Mouse (Mus musculus): ENCODE measurements around the gene Acot7.
A peak's percentile ranks its signal among the peaks of the same experiment; 100 is the strongest.

Acot7 gene

GRCm38 (mm10) chr4:152151966-152152544 lies 25.9 kb upstream of the Acot7 start, which contains the start of gene Espn:
Gene Espn, minus strand, starts transcription at chr4:152152371.
- DNase-seq, result no peak

- DNase-seq, result peak; percentile 77 to 88
Observed at GRCm38 (mm10) chr4:152153771-152154177, 24.2 kb upstream of the Acot7 start.

- DNase-seq, result no peak
Observed at GRCm38 (mm10) chr4:152155019-152155418, 22.9 kb upstream of the Acot7 start.

- DNase-seq, result peak in 1 of 2 experiments; percentile 68
Observed at GRCm38 (mm10) chr4:152157779-152158584, 20.0 kb upstream of the Acot7 start.

GRCm38 (mm10) chr4:152158585-152159284 lies 19.2 kb upstream of the Acot7 start, which contains the start of gene Hes2:
Gene Hes2, plus strand, starts transcription at chr4:152158867.
- peak in 1 of 2 experiments; percentile 45 for DNase-seq

GRCm38 (mm10) chr4:152159285-152159678 lies 18.7 kb upstream of the Acot7 start:
- peak in 1 of 2 experiments; percentile 32 for DNase-seq

- peak; percentile 80 for DNase-seq
Observed at GRCm38 (mm10) chr4:152160748-152161147, 17.2 kb upstream of the Acot7 start.

GRCm38 (mm10) chr4:152161601-152162000 lies 16.3 kb upstream of the Acot7 start:
- peak; percentile 70 to 76 for DNase-seq

- DNase-seq, result no peak
Observed at GRCm38 (mm10) chr4:152162748-152163147, 15.2 kb upstream of the Acot7 start.

- peak in 1 of 2 experiments; percentile 67 for DNase-seq
Observed at GRCm38 (mm10) chr4:152165036-152165931, 12.7 kb upstream of the Acot7 start.

GRCm38 (mm10) chr4:152168052-152168451 lies 9.9 kb upstream of the Acot7 start:
- no peak for DNase-seq

GRCm38 (mm10) chr4:152169103-152169502 lies 8.8 kb upstream of the Acot7 start:
- no peak for DNase-seq

- no peak for DNase-seq
Observed at GRCm38 (mm10) chr4:152170286-152170685, 7.6 kb upstream of the Acot7 start.

- DNase-seq, result no peak
Observed at GRCm38 (mm10) chr4:152171543-152171942, 6.4 kb upstream of the Acot7 start.

GRCm38 (mm10) chr4:152173041-152173440 lies 4.9 kb upstream of the Acot7 start:
- DNase-seq, result peak; percentile 74 to 88

GRCm38 (mm10) chr4:152173956-152174355 lies 4.0 kb upstream of the Acot7 start:
- DNase-seq, result no peak

- no peak for DNase-seq
Observed at GRCm38 (mm10) chr4:152176638-152177037, 1.3 kb upstream of the Acot7 start.

- no peak for DNase-seq
Observed at GRCm38 (mm10) chr4:152177174-152177536, 779 bp upstream of the Acot7 start.

- peak in 1 of 2 experiments; percentile 30 for DNase-seq
Observed at GRCm38 (mm10) chr4:152178344-152178864, 470 bp downstream of the Acot7 start.

GRCm38 (mm10) chr4:152178916-152179705 lies 1.2 kb downstream of the Acot7 start:
- no peak for DNase-seq

- no peak for DNase-seq
Observed at GRCm38 (mm10) chr4:152179946-152180660, 2.2 kb downstream of the Acot7 start.

Measured in kidney, adult 8-10 months (tissue).